ENCODE assay signal across 9 mouse cellular contexts in the genomic region with DNA sequence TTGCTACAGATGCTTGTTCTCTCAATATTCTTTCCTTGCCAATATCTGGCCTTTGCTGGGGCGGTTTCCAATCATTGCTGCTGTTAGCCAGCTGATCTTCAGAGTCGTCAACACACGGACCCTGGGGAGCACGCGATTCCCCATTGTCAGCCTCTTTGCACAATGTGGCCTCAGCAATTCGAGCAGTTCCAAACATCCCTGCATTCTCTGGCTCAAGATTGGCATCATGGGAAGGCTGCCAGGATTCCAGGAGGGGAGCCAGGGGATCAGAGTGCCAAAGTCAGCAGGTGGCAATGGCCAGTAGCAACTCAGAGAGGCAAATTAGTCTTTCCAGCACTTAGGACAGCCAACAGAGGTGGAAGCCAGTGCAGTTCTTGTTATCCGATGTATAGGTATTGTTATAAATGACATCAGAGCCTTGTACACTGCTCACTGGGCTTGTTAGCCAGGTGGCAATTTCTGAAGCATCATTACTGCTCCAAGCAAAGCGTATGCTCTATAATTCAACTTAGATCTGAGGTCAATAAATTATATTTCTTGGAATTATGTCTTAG.
DNase-seq lines count a peak whose midpoint lies in the region; ATAC-seq and TF ChIP-seq lines count a peak whose summit lies in the region.
"Had no signal": no experiment of that assay in that cellular context is flagged by ENCODE, and none has a peak within 500 bp of the region (broad histone marks: within the 10 kb centered on the region; RNA-seq: fewer than 3 reads in every experiment).

No protein-coding gene starts in this region.

- WGBS in forebrain, embryonic 16.5 days: 17% methylated on average over 8 of the region's 8 CpGs

- no peaks in the 10 kb centered on the region for H3K36me3 ChIP-seq in forebrain, embryonic 16.5 days (ENCODE audit: control insufficient read depth, insufficient read depth)
- H3K36me3 ChIP-seq: limb, embryonic 15.5 days had no signal

- no peaks in the 10 kb centered on the region for H3K27me3 ChIP-seq in forebrain, embryonic 16.5 days (replicated peaks; ENCODE audit: control insufficient read depth, insufficient read depth, low read length)
- H3K27me3 ChIP-seq: limb, embryonic 15.5 days; Patski had no signal

- H3K27ac ChIP-seq in layer of hippocampus, adult 2 months: peak overlapping the region; percentile 43
- no peak overlapping the region for H3K27ac ChIP-seq in forebrain, embryonic 16.5 days (ENCODE audit: low read length)
- H3K27ac ChIP-seq: limb, embryonic 15.5 days had no signal

- DNase-seq in layer of hippocampus, adult 2 months (ENCODE audit: low spot score in 2 of 2): peak; percentile 12 to 22
- no peak for DNase-seq in layer of hippocampus, adult 9-11 months
- peak; percentile 1 to 25 for DNase-seq in adrenal gland, postnatal 36 days
- peak; percentile 16 for DNase-seq in kidney, postnatal 14 days
- no peak for DNase-seq in spleen, adult 12 weeks (ENCODE audit: low spot score)

- ATAC-seq in forebrain, embryonic 16.5 days: peak; percentile 73
- ATAC-seq in megakaryocyte-erythroid progenitor cell, adult 5-6 weeks (replicated peaks; ENCODE audit: low FRiP score, low TSS enrichment, poor library complexity, severe bottlenecking): no peak
- ATAC-seq: Patski had no signal

- no peak overlapping the region for H3K9ac ChIP-seq in forebrain, embryonic 16.5 days (replicated peaks; ENCODE audit: low read depth, low read length)
- H3K9ac ChIP-seq: limb, embryonic 15.5 days had no signal

- no peak overlapping the region for H3K4me3 ChIP-seq in layer of hippocampus, adult 2 months
- H3K4me3 ChIP-seq in forebrain, embryonic 16.5 days (replicated peaks; ENCODE audit: low read length): no peak overlapping the region
- H3K4me3 ChIP-seq: limb, embryonic 15.5 days had no signal

- TF ChIP-seq CTCF in layer of hippocampus, adult 2 months (conservative IDR thresholded peaks at IDR 0.05): no peak

- H3K4me2 ChIP-seq in forebrain, embryonic 16.5 days (ENCODE audit: low read length): no peak overlapping the region
- H3K4me2 ChIP-seq: limb, embryonic 15.5 days had no signal

- H3K4me1 ChIP-seq in forebrain, embryonic 16.5 days (replicated peaks; ENCODE audit: control insufficient read depth, insufficient read depth, low read length): peaks cover 5% of the 10 kb centered on the region; the same call in 1 of the 2 replicates
- H3K4me1 ChIP-seq: limb, embryonic 15.5 days had no signal

- no peaks in the 10 kb centered on the region for H3K9me3 ChIP-seq in forebrain, embryonic 16.5 days (ENCODE audit: control insufficient read depth, low read length)
- H3K9me3 ChIP-seq: limb, embryonic 15.5 days had no signal

Comparison
In these comparisons a context has a peak if more than half of its experiments do, and no peak if none do; other contexts are left out.
1. DNase-seq: peak in layer of hippocampus, adult 2 months (2 of 2), adrenal gland, postnatal 36 days (2 of 2) and kidney, postnatal 14 days (single experiment); none in layer of hippocampus, adult 9-11 months (single experiment) and spleen, adult 12 weeks (single experiment).